Mouse (Mus musculus) liver, adult 2 months (tissue): ENCODE measurements around the gene Apoh.

Experiments used
- CTCF ChIP-seq: fragments of 200-500 bp; IDR thresholded peaks from 2 replicates; pipeline ENCODE4 v1.5.1; 2011; ENCODE audit warnings: low read depth, low read length, control low read depth
- POLR2A ChIP-seq: fragments of 200-500 bp; IDR thresholded peaks from 2 replicates; pipeline ENCODE4 v1.6.1; 2011; ENCODE audit warnings: low read length, control low read depth; ENCODE audit not compliant: insufficient read depth; ENCODE audit errors: extremely low read depth

DNA sequence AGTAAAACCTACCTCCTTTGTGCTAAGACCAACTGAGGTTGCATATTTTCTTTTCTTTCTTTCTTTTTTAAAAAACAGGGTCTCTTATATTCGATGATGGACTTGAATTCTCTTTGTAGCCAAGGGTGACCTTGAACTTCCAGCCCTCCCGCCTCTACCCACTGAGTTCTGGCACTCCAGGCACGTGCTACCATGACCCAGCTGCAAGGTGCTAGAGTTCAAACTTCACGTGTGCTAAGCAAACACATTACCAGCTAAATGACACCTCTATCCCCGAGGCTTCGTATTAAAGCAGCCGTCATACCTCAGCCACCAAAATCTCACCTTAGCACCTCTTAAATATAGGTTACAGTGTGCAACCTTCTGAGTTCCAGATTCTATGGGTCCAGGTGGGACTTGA, 22.4 kb downstream of the Apoh start:
- TF ChIP-seq POLR2A (no peak), CTCF (no peak)
